Mouse (Mus musculus) gastrocnemius, adult 2 months (tissue): ENCODE measurements around the gene Ncaph. TPM values are rescaled to one million over a fixed set of nuclear protein-coding genes. Genes with fewer than 3 reads are reported as not detected.
"Not testable (repeated sequence)": the region's sequence is repeated elsewhere in the genome, so short reads cannot be mapped to it uniquely, and the experiment has no call there.

ENCODE experiments used
- DNase-seq: peaks from one replicate; pipeline ENCODE4 v3.0.0; 2022
- H3K27ac ChIP-seq: fragments of 200-600 bp; 2 replicates; pipeline ENCODE4 v1.8.1; 2022; ENCODE audit warnings: mild to moderate bottlenecking
- H3K4me3 ChIP-seq: fragments of 200-600 bp; 2 replicates; pipeline ENCODE4 v1.8.1; 2022; ENCODE audit warnings: mild to moderate bottlenecking, moderate library complexity
- CTCF ChIP-seq: fragments of 200-600 bp; IDR thresholded peaks from 2 replicates; pipeline ENCODE4 v1.8.1; 2022; ENCODE audit warnings: antibody characterized with exemption, mild to moderate bottlenecking, moderate library complexity
- intact Hi-C: fragments of 180-260 bp; cut with DNase I; formaldehyde crosslinking; loops from one replicate; pipeline ENCODE4 v1.15.1; 2025
- long read RNA-seq, 2 experiments: library from polyadenylated mRNA; stranded (forward); transcript quantifications; one replicate each; pipeline ENCODE4 v2.0.0; 2021
- total RNA-seq, 2 experiments: library from RNA; stranded (reverse); gene quantifications; 2 replicates each; pipeline ENCODE4 v1.2.3; 2021

Ncaph gene
- total RNA-seq: 1 to 10 TPM in 1 of 2 experiments, under 1 TPM in 1; 0.75 to 1.4 TPM
- long read RNA-seq, experiment 1, partial matches to known transcripts: 0 of 1 reads
- long read RNA-seq, experiment 1, other reads (novel, unspliced or antisense): 0 of 1 reads
- long read RNA-seq, experiment 2, partial matches to known transcripts: 0 of 1 reads
- long read RNA-seq, experiment 2, other reads (novel, unspliced or antisense): 0 of 1 reads

DNA sequence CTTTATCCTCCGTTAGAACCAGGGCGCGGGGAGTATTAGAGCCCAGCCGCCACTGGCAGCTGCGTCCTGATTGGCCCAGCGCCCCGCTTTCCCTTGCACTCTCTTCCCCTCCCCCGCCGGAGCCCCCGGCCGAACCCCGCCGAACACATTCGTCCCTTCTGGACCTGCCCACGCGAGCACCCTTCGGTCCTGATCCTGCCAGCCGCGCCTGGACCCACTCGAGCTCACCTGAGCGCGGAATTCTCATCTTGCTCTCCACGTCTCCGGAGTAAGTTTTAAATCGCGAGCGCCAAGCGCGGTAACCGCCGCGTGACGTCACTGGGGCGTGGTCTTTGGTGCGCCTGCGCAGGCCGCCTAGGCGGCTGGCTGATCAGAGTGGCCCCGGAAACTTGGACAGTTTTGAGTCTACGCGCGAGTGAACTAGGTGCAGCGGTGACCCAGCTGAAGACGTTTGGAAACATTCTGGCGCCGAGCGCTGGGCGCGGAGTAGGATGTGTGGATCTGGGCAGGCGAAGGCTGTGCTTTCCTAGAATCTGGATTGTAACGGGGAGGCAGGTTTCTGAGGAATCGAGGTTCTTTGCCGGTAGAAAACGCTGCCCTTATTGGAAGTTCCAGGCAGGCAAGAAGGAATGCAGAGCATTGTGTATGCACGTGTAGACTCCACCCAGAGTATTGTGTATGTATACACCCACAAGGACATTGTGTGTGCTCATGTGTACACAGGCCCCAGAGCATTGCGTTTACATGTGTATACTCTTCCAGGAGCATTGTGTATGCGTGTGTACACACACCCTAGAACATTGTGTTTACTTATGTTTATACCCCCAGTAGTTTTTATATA lies at the start of gene Ncaph:
Gene Ncaph, minus strand, starts transcription at position 334 of the 841 bp plus-strand sequence.
- H3K27ac ChIP-seq: peak within 1 kb of the TSS; percentile 91
- DNase-seq: peak; percentile 95
- peak within 1 kb of the TSS; percentile 96 for H3K4me3 ChIP-seq
- TF ChIP-seq CTCF: no peak
- intact Hi-C loops: loop anchor here (5.0 kb wide), 1 partner anchor 62 kb away; the partner anchor contains the start of gene Blvra

DNA sequence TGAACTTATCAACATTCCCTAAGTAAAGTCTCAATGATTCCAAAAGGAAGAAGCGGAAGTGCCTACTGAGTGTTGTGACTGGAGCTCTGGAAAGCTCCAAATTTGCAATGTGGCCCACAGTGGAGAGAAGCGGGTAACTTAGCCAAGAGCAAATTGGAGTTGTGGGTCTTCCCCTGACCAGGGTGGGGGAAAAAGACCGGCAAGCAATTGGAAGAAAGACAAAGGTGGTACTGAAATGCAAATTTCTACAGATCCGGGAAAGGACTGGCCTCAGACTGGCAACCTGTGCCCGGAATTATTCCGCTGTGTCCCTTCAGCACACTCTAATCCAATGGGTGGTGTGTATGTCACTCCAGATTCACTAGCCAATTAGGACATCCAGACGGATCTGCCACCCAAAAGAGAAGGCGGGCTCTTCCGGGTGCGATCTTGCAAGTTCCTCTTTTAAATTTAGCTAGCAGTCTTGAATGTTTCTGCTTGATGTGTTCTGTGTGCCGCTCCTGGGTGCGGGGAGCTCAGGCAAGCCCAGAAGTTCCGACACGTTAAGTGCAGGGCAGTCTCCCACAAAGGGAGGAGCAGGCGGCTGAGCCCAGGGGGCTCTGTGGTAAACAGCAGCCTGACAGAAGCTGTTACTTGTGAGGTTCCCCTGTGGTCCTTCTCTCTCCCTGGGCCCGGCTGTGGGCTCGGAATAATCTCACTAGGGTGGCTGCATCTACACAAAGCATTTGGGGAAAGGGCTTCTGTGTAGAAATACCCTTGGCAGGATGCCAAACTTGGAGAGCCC lies 49.0 kb upstream of the Ncaph start:
- DNase-seq: peak; percentile 83
- Histone ChIP-seq H3K27ac (peak overlapping the region; percentile 93), H3K4me3 (peak overlapping the region; percentile 74)
- intact Hi-C loops: no loop called here
- no peak for TF ChIP-seq CTCF

DNA sequence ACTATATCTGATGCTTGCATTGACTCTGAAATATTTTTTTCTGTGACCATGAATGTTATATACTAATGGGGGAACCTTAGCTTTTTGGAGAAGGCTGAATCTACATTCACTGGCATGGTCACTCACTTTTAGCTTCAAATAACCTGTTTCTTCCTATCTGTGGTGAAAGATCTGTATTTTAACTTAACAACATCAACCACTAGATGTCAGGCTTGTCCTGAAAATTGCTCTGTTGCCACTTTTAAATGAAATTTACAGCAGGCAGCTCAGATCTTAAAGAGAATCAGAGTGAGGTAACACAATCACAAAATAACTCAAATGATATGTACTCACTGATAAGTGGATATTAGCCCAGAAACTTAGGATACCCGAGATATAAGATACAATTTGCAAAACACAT lies 32.5 kb upstream of the Ncaph start:
- intact Hi-C loops: loop anchor here (2.0 kb wide), 2 partner anchors 37 to 175 kb away; no protein-coding TSS in a partner anchor
- H3K27ac ChIP-seq, H3K4me3 ChIP-seq, DNase-seq: not testable (repeated sequence)
- TF ChIP-seq CTCF: peak; percentile 58

DNA sequence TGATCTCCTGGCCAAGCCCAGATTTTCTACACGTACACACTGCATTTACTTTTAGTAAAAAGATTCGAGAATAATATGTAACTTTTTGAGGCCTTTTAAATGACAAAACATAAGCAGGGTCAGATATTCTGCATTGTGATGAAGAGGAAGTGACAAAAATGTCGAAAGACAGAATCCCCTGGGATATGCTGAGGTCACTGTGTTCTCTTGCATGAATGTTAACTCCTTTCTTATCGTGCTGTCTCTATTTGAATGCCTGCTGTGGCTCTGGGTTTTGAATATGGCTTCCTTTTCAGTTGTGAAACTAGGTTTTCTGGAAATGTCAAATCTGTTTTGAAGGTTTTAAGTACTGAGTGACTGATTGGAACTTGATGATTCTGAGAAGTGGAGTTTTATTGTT lies 31.9 kb upstream of the Ncaph start:
- no peak for TF ChIP-seq CTCF
- intact Hi-C loops: loop anchor here (2.0 kb wide), 2 partner anchors 37 to 175 kb away; no protein-coding TSS in a partner anchor
- DNase-seq: no peak
- no peak overlapping the region for H3K27ac ChIP-seq
- no peak overlapping the region for H3K4me3 ChIP-seq

DNA sequence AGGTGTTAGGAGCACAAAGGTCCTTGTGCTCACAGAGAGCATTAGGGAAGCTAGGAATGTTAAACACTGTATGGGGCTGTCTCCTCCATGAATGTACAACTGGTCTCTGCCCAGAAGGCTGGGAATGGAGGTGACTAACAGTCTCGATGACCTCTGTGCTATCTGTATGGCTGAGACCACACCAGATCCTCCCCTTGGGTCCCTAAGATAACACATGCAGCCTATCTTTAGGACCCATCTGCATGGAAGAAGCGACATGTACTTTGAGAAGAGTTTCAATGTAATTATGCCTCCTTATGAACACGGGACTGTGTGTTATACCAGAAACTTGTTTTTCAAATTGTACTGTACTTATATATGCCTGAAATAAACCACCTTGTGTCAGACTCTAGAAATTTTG lies 11.9 kb upstream of the Ncaph start:
- DNase-seq: no peak
- TF ChIP-seq CTCF: no peak
- Histone ChIP-seq H3K4me3 (no peak overlapping the region), H3K27ac (no peak overlapping the region)
- intact Hi-C loops: no loop called here

DNA sequence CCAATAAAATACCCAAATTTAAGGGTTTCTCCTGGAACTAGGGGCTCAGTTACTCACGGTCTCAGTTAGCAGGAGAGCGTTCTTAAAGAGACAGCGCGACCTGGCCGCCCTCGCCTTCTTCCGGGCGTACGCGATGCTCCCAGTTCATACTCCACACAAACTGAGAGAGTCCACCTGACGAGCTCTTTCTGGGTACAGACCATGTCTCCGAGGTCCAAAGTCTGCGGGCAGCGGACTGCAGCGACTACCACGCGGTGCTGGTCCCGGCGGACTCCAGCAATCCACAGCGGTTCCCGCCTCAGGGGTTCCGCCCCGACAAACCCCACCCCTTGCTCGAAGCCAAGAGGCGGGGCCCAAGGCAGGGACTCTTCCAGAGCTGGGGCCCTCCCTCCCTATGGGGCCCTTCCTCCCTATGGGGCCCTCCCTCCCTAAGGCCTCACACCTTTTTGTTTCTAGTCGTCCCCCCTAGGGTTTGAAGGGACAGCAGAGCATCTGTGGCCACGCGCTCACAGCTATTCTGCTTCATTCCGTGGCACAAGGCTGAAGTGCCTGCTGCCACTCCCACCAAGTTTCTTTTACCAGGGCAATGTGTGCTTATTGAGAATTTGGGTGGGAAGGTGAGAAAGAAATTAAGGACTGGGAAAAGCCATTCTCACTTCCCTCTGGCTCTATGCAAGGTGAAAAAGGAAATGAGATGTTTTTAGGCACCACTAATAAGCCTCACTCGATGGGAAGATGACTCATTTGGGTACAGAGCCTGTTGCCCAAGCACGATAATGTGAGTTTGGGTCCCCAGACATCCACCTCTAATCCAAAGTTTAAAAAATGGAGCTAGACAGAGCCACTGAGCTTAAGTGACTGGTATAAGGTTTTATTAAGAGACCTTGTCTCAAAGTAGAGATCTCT lies 9.7 kb upstream of the Ncaph start, which contains the start of gene Itpripl1:
Gene Itpripl1, minus strand, starts transcription at position 285 of the 906 bp plus-strand sequence.
- no peak for TF ChIP-seq CTCF
- Histone ChIP-seq H3K4me3 (peak within 1 kb of the TSS; percentile 89), H3K27ac (peak within 1 kb of the TSS; percentile 84)
- peak; percentile 90 for DNase-seq
- intact Hi-C loops: no loop called here

DNA sequence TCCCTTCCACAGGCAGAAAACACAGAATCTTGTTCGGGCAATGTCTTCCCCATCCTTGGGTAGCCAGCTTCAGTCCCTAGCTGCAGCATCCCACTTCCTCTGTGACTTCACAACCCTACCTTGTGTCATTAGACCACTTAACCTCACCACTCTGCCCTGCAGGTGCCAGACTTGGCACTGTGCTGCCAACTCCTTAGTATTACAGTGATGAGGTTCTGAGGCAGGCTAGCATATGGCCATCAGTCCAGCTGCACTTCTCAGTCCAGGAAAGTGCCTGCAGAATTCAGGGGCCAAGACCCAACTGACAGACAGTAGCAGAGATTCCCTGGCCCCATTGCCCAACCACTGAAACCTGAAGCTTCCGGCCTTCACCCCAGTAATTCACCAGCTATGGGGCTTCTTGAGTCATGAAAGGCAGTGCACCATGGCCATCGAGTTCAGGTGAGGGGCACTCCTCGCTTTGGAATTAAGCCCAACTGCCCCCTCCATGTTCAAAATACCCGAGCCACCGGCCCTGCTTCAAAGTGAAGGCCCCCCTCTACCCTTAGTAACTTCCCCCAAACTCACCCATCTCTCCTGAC lies 8.9 kb upstream of the Ncaph start:
- peak; percentile 36 for DNase-seq
- Histone ChIP-seq H3K4me3 (peak overlapping the region; percentile 89), H3K27ac (peak overlapping the region; percentile 84)
- intact Hi-C loops: no loop called here
- no peak for TF ChIP-seq CTCF

DNA sequence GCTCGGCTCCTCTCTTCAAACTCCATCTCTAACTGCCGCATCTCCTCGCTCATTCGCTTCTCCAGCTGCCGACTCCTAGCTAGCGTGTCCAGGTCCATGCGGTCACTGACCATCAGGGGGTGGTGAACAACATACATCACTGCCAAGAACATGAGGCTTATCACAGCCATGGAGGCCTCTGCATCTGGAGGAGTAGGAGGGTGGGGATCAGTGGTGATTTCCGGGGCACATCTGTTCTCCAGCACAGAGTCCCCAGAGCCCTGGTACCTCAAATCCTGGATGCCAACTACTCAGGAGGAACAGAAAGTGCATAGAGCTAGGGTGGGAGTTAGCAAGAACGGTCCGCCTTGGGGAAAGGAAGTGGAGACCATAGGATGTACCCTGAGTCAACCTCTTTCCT lies 8.3 kb upstream of the Ncaph start:
- peak; percentile 22 for DNase-seq
- peak overlapping the region; percentile 84 for H3K27ac ChIP-seq
- TF ChIP-seq CTCF: no peak
- peak overlapping the region; percentile 89 for H3K4me3 ChIP-seq
- intact Hi-C loops: no loop called here

DNA sequence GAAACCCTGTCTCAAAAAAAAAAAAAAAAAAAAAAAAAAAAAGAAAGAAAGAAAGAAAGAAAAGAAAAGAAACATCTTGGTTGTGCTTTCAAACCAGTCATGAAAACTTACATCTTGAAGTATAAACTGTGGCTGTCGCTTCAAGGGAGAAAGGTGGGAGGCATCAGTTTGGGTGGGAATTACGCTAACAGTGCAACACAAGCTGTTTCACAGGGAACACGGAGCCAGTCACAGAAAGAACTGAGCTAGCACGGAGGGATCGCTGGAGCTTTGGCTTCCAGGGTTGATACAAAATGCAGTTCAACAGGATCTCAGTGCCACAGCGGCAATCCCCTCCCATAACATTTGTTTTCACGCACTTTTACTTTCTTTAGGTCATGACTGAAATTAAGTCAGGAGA lies 6.3 kb upstream of the Ncaph start:
- no peak for DNase-seq
- H3K27ac ChIP-seq: peak overlapping the region; percentile 72
- no peak for TF ChIP-seq CTCF
- intact Hi-C loops: no loop called here
- no peak overlapping the region for H3K4me3 ChIP-seq

DNA sequence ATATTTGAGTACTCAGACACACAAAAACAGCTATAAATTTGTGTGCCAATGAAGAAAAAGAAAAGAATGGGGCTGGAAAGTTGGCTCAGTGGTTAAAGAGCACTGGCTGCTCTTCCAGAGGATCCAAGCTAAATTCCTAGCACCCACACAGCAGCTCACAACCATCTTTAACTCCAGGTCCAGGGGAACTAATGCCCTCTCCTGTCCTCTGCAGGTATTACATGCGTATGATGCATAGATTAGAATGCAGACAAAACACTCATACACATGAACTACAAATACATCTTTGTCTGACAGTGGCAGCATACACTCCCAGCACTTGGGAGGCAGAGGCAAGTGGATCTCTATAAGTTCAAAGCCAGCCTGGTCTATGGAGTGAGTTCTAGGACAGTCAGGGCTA lies 5.9 kb upstream of the Ncaph start:
- Histone ChIP-seq H3K27ac (peak overlapping the region; percentile 72), H3K4me3 (no peak overlapping the region; the same call in 1 of the 2 replicates)
- no peak for DNase-seq
- intact Hi-C loops: no loop called here
- peak; percentile 11; the same call in 1 of the 2 replicates for TF ChIP-seq CTCF

DNA sequence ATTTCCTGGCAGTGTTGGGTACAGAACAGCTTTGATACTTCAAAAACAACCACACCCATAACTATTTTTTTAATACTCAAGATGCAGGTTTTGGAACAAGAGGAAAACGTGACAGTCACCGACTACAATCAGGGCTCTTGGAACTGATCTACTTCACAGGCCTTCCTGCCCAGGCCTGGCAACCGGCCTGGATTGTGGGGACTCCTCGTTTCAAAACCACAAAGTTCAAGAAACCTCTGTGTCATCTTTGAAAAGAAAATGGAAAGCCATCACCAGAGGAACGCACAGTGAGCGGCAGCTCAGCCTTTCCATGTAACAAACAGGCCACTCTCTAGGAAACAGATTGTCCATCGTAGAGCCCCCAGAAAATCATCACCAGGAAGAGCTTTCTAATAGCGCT lies 5.3 kb upstream of the Ncaph start:
- DNase-seq: peak; percentile 46
- no peak for TF ChIP-seq CTCF
- peak overlapping the region; percentile 82 for H3K27ac ChIP-seq
- intact Hi-C loops: no loop called here
- no peak overlapping the region; the same call in 1 of the 2 replicates for H3K4me3 ChIP-seq
